Mouse (Mus musculus): Measurements from ENCODE around the gene Gm26602. TPM values are rescaled to one million over a fixed set of nuclear protein-coding genes. Genes with fewer than 3 reads are reported as not detected.

The Gm26602 gene
- polyA plus RNA-seq, 1 experiment from 2014 or later, result 7.4 TPM

Small RNA genes within 50 kb of the gene (microRNA-seq; reads per million reads assigned to microRNA genes)
- not detected for gene Mir6910 (ENCODE audit: borderline number of aligned reads)

Other genes starting within 250 kb of the Gm26602 start
- 1.1 and 1.4 TPM in 2 replicates for gene Madcam1, start 246.3 kb upstream of the Gm26602 start, polyA plus RNA-seq (2014; fragmentation: Nextera tagmentation; extraction: Ambion mirVana)
- 48.5 and 50.5 TPM in 2 replicates for gene Tpgs1, start 241.5 kb upstream of the Gm26602 start, polyA plus RNA-seq (2014; fragmentation: Nextera tagmentation; extraction: Ambion mirVana)
- 213 and 236 TPM in 2 replicates for gene Cdc34, start 228.7 kb upstream of the Gm26602 start, polyA plus RNA-seq (2014; fragmentation: Nextera tagmentation; extraction: Ambion mirVana)
- 0.16 and 0.45 TPM in 2 replicates for gene Gzmm, start 221.8 kb upstream of the Gm26602 start, polyA plus RNA-seq (2014; fragmentation: Nextera tagmentation; extraction: Ambion mirVana)
- gene Bsg, start 206.4 kb upstream of the Gm26602 start, polyA plus RNA-seq (2014; fragmentation: Nextera tagmentation; extraction: Ambion mirVana), result 992 and 1,001 TPM in 2 replicates
- gene Hcn2, start 194.2 kb upstream of the Gm26602 start, polyA plus RNA-seq (2014; fragmentation: Nextera tagmentation; extraction: Ambion mirVana), result not detected in 2 replicates
- gene Polrmt, start 164.3 kb upstream of the Gm26602 start, polyA plus RNA-seq (2014; fragmentation: Nextera tagmentation; extraction: Ambion mirVana), result 36.5 and 41.5 TPM in 2 replicates
- 0.23 TPM in 1 of 2 replicates, not detected in the other for gene Fgf22, start 155.8 kb upstream of the Gm26602 start, polyA plus RNA-seq (2014; fragmentation: Nextera tagmentation; extraction: Ambion mirVana)
- gene Rnf126, start 143.9 kb upstream of the Gm26602 start, polyA plus RNA-seq (2014; fragmentation: Nextera tagmentation; extraction: Ambion mirVana), result 105 and 119 TPM in 2 replicates
- 1.8 and 2.6 TPM in 2 replicates for gene Fstl3, start 133.6 kb upstream of the Gm26602 start, polyA plus RNA-seq (2014; fragmentation: Nextera tagmentation; extraction: Ambion mirVana)
- 1.5 and 1.7 TPM in 2 replicates for gene Prss57, start 119.9 kb upstream of the Gm26602 start, polyA plus RNA-seq (2014; fragmentation: Nextera tagmentation; extraction: Ambion mirVana)
- 27.6 and 28.6 TPM in 2 replicates for gene Palm, start 117.3 kb upstream of the Gm26602 start, polyA plus RNA-seq (2014; fragmentation: Nextera tagmentation; extraction: Ambion mirVana)
- 0.69 and 1.5 TPM in 2 replicates for gene Misp, start 89.9 kb upstream of the Gm26602 start, polyA plus RNA-seq (2014; fragmentation: Nextera tagmentation; extraction: Ambion mirVana)
- gene Ptbp1, start 56.4 kb upstream of the Gm26602 start, polyA plus RNA-seq (2014; fragmentation: Nextera tagmentation; extraction: Ambion mirVana), result 329 and 336 TPM in 2 replicates
- 50.9 and 52.4 TPM in 2 replicates for gene Prtn3, start 36.4 kb upstream of the Gm26602 start, polyA plus RNA-seq (2014; fragmentation: Nextera tagmentation; extraction: Ambion mirVana)
- 17.6 and 20.9 TPM in 2 replicates for gene Plppr3, start 36.2 kb upstream of the Gm26602 start, polyA plus RNA-seq (2014; fragmentation: Nextera tagmentation; extraction: Ambion mirVana)
- 11.1 and 11.8 TPM in 2 replicates for gene Elane, start 24.6 kb upstream of the Gm26602 start, polyA plus RNA-seq (2014; fragmentation: Nextera tagmentation; extraction: Ambion mirVana)
- not detected in 2 replicates for gene Cfd, start 20.0 kb upstream of the Gm26602 start, polyA plus RNA-seq (2014; fragmentation: Nextera tagmentation; extraction: Ambion mirVana)
- 32.6 and 37.4 TPM in 2 replicates for gene Med16, start 1.9 kb upstream of the Gm26602 start, polyA plus RNA-seq (2014; fragmentation: Nextera tagmentation; extraction: Ambion mirVana)
- gene Kiss1r, start 6.1 kb downstream of the Gm26602 start, polyA plus RNA-seq (2014; fragmentation: Nextera tagmentation; extraction: Ambion mirVana), result 0.66 and 0.75 TPM in 2 replicates
- 99.4 and 104 TPM in 2 replicates for gene R3hdm4, start 10.4 kb downstream of the Gm26602 start, polyA plus RNA-seq (2014; fragmentation: Nextera tagmentation; extraction: Ambion mirVana)
- 10.8 and 12.4 TPM in 2 replicates for gene Arid3a, start 16.2 kb downstream of the Gm26602 start, polyA plus RNA-seq (2014; fragmentation: Nextera tagmentation; extraction: Ambion mirVana)
- 164 and 171 TPM in 2 replicates for gene Wdr18, start 49.3 kb downstream of the Gm26602 start, polyA plus RNA-seq (2014; fragmentation: Nextera tagmentation; extraction: Ambion mirVana)
- gene Grin3b, start 59.9 kb downstream of the Gm26602 start, polyA plus RNA-seq (2014; fragmentation: Nextera tagmentation; extraction: Ambion mirVana), result 0.10 and 0.14 TPM in 2 replicates
- 14.9 and 20.2 TPM in 2 replicates for gene Tmem259, start 73.5 kb downstream of the Gm26602 start, polyA plus RNA-seq (2014; fragmentation: Nextera tagmentation; extraction: Ambion mirVana)
- 115 and 124 TPM in 2 replicates for gene Cnn2, start 77.7 kb downstream of the Gm26602 start, polyA plus RNA-seq (2014; fragmentation: Nextera tagmentation; extraction: Ambion mirVana)
- gene Abca7, start 85.6 kb downstream of the Gm26602 start, polyA plus RNA-seq (2014; fragmentation: Nextera tagmentation; extraction: Ambion mirVana), result 7.7 and 8.6 TPM in 2 replicates
- 29.0 and 29.4 TPM in 2 replicates for gene Arhgap45, start 105.8 kb downstream of the Gm26602 start, polyA plus RNA-seq (2014; fragmentation: Nextera tagmentation; extraction: Ambion mirVana)
- 239 and 256 TPM in 2 replicates for gene Polr2e, start 128.9 kb downstream of the Gm26602 start, polyA plus RNA-seq (2014; fragmentation: Nextera tagmentation; extraction: Ambion mirVana)
- gene Gpx4, start 136.3 kb downstream of the Gm26602 start, polyA plus RNA-seq (2014; fragmentation: Nextera tagmentation; extraction: Ambion mirVana), result 761 and 762 TPM in 2 replicates
- gene Sbno2, start 194.7 kb downstream of the Gm26602 start, polyA plus RNA-seq (2014; fragmentation: Nextera tagmentation; extraction: Ambion mirVana), result 17.7 and 19.2 TPM in 2 replicates
- 25.1 and 33.5 TPM in 2 replicates for gene Stk11, start 204.9 kb downstream of the Gm26602 start, polyA plus RNA-seq (2014; fragmentation: Nextera tagmentation; extraction: Ambion mirVana)
- gene Atp5d, start 227.8 kb downstream of the Gm26602 start, polyA plus RNA-seq (2014; fragmentation: Nextera tagmentation; extraction: Ambion mirVana), result 482 and 514 TPM in 2 replicates
- 2.8 and 3.1 TPM in 2 replicates for gene Cbarp, start 230.0 kb downstream of the Gm26602 start, polyA plus RNA-seq (2014; fragmentation: Nextera tagmentation; extraction: Ambion mirVana)
- 19.2 and 20.1 TPM in 2 replicates for gene Midn, start 237.4 kb downstream of the Gm26602 start, polyA plus RNA-seq (2014; fragmentation: Nextera tagmentation; extraction: Ambion mirVana)